Mouse (Mus musculus) liver, embryonic 16.5 days (tissue): ENCODE results near the gene Cdk12. TPM values are rescaled to one million over a fixed set of nuclear protein-coding genes. Genes with fewer than 3 reads are reported as not detected.
A peak's percentile ranks its signal among the peaks of the same experiment; 100 is the strongest.

Experiments used
- ATAC-seq: fragments of 200-750 bp; cut with Nextera tagmentation; 2 replicates; pipeline ENCODE4 v1.8.0; 2017; ENCODE audit warnings: low read depth, mild to moderate bottlenecking, moderate number of reproducible peaks, moderate library complexity
- H3K27ac ChIP-seq: fragments of 300-500 bp; sonication (generic); 2 replicates; pipeline ENCODE4 v1.5.1; 2014; ENCODE audit warnings: mild to moderate bottlenecking, low read length
- H3K27me3 ChIP-seq: fragments of 300-500 bp; sonication (generic); 2 replicates; pipeline ENCODE4 v1.6.1; 2014; ENCODE audit warnings: low read depth, low read length, mixed read lengths; ENCODE audit not compliant: control insufficient read depth, insufficient read depth
- H3K36me3 ChIP-seq: fragments of 300-500 bp; sonication (generic); 2 replicates; pipeline ENCODE4 v1.6.1; 2014; ENCODE audit warnings: mild to moderate bottlenecking; ENCODE audit not compliant: control insufficient read depth, insufficient read depth
- H3K4me1 ChIP-seq: fragments of 300-500 bp; sonication (generic); 2 replicates; pipeline ENCODE4 v1.6.1; 2014; ENCODE audit warnings: low read depth, low read length, mixed read lengths; ENCODE audit not compliant: control insufficient read depth
- H3K4me2 ChIP-seq: fragments of 300-500 bp; sonication (generic); 2 replicates; pipeline ENCODE4 v1.6.1; 2014; ENCODE audit warnings: low read depth, low read length, mixed read lengths
- H3K4me3 ChIP-seq: fragments of 300-500 bp; sonication (generic); 2 replicates; pipeline ENCODE4 v1.5.1; 2014; ENCODE audit warnings: low read depth, mild to moderate bottlenecking, low read length
- H3K9ac ChIP-seq: fragments of 300-500 bp; sonication (generic); 2 replicates; pipeline ENCODE4 v1.6.1; 2014; ENCODE audit warnings: low read depth, low read length
- H3K9me3 ChIP-seq: fragments of 300-500 bp; sonication (generic); replicated peaks from 2 replicates; pipeline ENCODE4 v1.6.1; 2016; ENCODE audit warnings: low read length; ENCODE audit not compliant: control insufficient read depth
- WGBS: fragments of 180-500 bp; shearing (Covaris S2); extraction: QIAGEN DNeasy Blood & Tissue Kit; methylation state at CpG from one replicate; pipeline ENCODE4 v1.1.7; 2014; ENCODE audit not compliant: insufficient replicate concordance; 5-methylcytosine and 5-hydroxymethylcytosine counted together
- polyA plus RNA-seq: library from polyadenylated mRNA; unstranded; fragments of >200 nt; fragmentation: Nextera tagmentation; extraction: Ambion mirVana; gene quantifications from 2 replicates; pipeline ENCODE4 v1.2.1, GENCODE M21; 2015

Gene Cdk12
- polyA plus RNA-seq, 1 experiment from 2014 or later, result 5.7 TPM

DNA sequence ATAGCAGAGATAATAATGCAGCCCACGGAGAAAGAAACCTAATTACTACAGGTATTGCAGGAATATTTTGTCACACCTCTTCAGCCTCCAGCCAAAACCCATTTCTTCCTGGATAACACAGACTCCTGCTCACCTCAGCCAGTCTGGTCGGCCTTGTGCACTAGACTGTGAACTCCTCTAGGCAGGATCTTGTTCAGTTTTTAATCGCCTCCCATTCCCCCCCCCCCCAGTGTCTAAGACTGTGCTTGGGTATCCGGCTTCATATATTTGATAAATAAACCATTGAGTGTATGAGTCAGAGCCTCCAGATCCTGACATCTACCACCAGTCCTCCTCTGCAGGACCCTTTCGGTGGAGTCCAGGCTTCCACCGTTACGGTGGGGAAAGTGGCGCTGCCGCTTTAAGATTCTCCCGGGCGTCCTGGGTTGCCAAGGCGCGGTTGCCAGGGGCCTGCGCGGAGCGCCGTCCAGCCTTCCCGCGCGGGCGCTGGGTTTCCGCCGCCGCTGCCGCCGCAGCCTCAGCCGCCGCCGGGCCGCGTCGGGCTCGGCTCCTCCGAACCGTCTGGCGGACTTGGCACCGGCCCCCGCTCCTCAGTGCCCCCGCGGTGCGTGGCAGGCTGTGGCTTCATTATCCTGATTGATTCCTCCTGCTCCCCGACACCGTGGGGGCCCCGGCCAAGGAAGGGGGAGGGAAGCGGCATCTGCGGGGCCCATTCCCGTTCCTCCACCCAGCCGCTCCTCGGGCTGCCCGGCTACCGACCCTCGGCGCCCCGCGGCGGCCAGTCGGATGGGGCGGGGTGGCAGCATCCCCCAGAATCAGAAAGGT lies 91.5 kb downstream of the Cdk12 start:
- no peak overlapping the region for H3K27ac ChIP-seq
- no peak for ATAC-seq
- WGBS, result 1% methylated on average over 56 of the region's 58 CpGs
- H3K4me1 ChIP-seq, result no peaks in the 10 kb centered on the region; the same call in 1 of the 2 replicates
- H3K4me3 ChIP-seq, result peak overlapping the region; percentile 59
- H3K27me3 ChIP-seq, result peaks cover 44% of the 10 kb centered on the region
- peak overlapping the region; percentile 38 for H3K9ac ChIP-seq
- no peaks in the 10 kb centered on the region for H3K9me3 ChIP-seq
- H3K4me2 ChIP-seq, result peak overlapping the region; percentile 56
- H3K36me3 ChIP-seq, result no peaks in the 10 kb centered on the region

DNA sequence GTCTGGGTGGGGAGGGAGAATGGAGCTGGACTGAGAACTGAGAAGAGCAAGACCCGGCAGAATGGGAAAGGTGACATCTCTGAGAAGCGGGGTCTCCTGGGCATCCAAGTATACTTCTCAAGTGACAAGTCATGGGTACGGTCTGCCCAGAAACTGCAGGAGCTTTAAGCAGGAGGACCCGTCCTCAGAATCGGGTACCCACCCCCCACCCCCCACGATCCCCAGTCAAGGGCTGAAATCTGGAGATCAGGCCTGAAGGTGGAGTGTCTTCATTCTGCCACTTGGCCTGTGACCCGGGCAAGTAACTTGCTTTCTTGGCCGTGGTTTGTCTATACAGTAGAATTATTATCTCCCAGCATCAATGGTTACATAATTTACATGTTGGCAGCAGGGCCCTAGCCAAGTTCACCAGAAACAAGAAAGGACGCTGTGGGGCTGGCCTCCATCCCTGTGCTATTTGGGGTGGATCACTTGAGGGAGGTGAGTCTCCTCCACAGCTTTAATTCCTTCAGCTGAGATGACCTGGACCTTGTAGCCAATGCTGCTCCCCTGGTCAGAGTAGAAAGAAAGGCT lies 92.2 kb downstream of the Cdk12 start:
- ATAC-seq, result no peak
- H3K4me1 ChIP-seq, result no peaks in the 10 kb centered on the region; the same call in 1 of the 2 replicates
- H3K9ac ChIP-seq, result peak overlapping the region; percentile 38
- H3K4me3 ChIP-seq, result peak overlapping the region; percentile 59
- H3K4me2 ChIP-seq, result peak overlapping the region; percentile 56
- H3K9me3 ChIP-seq, result no peaks in the 10 kb centered on the region
- 8% methylated on average over 9 of the region's 9 CpGs for WGBS
- H3K27me3 ChIP-seq, result peaks cover 44% of the 10 kb centered on the region
- H3K27ac ChIP-seq, result no peak overlapping the region
- H3K36me3 ChIP-seq, result no peaks in the 10 kb centered on the region

DNA sequence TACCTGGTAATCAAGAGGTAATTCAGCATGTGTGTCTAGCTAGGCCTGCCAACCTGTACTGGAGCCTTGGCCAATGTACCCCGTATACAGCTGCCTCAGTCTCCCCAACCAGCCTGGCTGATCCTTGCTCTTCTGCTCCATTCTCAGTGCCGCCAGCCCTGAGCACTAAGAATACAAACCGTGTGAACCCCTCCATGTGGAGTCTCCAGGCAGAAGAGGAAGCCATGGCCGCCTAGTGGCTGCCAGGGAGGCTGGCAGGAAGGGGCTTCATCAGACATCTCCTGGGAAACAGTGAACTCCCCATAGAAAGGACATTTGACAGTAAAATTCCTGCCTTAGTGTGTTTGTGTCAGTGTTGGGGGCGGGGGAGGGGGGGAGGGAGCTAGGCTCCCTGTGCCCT lies 93.4 kb downstream of the Cdk12 start:
- no peak for ATAC-seq
- no peaks in the 10 kb centered on the region for H3K9me3 ChIP-seq
- H3K9ac ChIP-seq, result no peak overlapping the region
- no peaks in the 10 kb centered on the region for H3K36me3 ChIP-seq
- no peaks in the 10 kb centered on the region; the same call in 1 of the 2 replicates for H3K4me1 ChIP-seq
- peak overlapping the region; percentile 84 for H3K27ac ChIP-seq
- H3K4me3 ChIP-seq, result no peak overlapping the region
- no peak overlapping the region for H3K4me2 ChIP-seq
- peaks cover 42% of the 10 kb centered on the region for H3K27me3 ChIP-seq
- WGBS, result 7% methylated on average over 5 of the region's 5 CpGs

DNA sequence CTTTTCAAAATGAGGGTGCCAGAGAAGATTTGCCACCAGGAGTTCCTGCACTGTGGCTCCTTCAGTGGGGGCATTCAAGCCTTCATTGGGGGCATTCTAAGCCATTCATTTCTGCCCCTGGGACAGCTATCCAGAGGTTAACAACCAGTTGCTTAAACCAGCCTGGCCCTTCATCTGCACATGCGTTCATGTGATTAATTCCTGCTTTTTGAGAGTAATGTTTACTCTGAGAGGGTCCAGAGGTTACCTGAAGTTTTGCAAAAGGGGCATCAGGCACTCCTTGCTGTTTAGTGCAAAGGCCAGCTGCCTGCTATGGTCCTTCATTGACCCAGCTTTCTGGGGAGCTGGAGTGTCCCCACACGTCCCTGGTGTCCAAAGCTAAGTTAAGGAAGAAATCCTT lies 94.1 kb downstream of the Cdk12 start:
- peak; percentile 60 for ATAC-seq
- H3K4me1 ChIP-seq, result no peaks in the 10 kb centered on the region; the same call in 1 of the 2 replicates
- H3K27me3 ChIP-seq, result peaks cover 42% of the 10 kb centered on the region
- H3K27ac ChIP-seq, result peak overlapping the region; percentile 84
- no peaks in the 10 kb centered on the region for H3K9me3 ChIP-seq
- 38% methylated on average over 2 of the region's 2 CpGs for WGBS
- no peaks in the 10 kb centered on the region for H3K36me3 ChIP-seq
- no peak overlapping the region for H3K4me3 ChIP-seq
- H3K4me2 ChIP-seq, result no peak overlapping the region
- no peak overlapping the region for H3K9ac ChIP-seq

DNA sequence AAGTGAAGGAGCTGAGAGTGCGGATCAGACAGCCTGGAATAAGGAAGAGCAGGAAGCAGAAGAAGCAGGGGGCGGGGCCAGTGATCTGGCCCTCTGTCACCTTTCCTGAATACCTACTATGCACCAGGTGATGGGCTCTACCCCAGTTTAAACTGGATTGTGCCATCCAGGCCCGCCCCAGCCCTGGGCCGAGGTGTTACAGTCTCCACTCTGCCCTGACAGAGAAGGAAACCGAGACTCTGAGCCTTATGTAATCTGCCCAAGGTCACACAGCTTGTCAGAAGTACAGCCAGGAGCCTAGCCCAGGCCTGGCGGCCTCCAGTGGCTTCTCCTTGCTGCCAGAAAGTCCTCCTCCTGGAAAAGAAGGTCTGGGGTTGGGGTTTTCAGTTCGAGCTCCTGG lies 94.9 kb downstream of the Cdk12 start:
- H3K9ac ChIP-seq, result 0 out of 2 replicates have a peak overlapping the region, but pooled peaks have one; percentile 28
- 19% methylated on average over 7 of the region's 7 CpGs for WGBS
- H3K27ac ChIP-seq, result peak overlapping the region; percentile 76
- no peaks in the 10 kb centered on the region for H3K36me3 ChIP-seq
- no peaks in the 10 kb centered on the region; the same call in 1 of the 2 replicates for H3K4me1 ChIP-seq
- peak; percentile 30 for ATAC-seq
- H3K4me2 ChIP-seq, result no peak overlapping the region
- H3K27me3 ChIP-seq, result peaks cover 42% of the 10 kb centered on the region
- H3K9me3 ChIP-seq, result no peaks in the 10 kb centered on the region
- H3K4me3 ChIP-seq, result no peak overlapping the region

DNA sequence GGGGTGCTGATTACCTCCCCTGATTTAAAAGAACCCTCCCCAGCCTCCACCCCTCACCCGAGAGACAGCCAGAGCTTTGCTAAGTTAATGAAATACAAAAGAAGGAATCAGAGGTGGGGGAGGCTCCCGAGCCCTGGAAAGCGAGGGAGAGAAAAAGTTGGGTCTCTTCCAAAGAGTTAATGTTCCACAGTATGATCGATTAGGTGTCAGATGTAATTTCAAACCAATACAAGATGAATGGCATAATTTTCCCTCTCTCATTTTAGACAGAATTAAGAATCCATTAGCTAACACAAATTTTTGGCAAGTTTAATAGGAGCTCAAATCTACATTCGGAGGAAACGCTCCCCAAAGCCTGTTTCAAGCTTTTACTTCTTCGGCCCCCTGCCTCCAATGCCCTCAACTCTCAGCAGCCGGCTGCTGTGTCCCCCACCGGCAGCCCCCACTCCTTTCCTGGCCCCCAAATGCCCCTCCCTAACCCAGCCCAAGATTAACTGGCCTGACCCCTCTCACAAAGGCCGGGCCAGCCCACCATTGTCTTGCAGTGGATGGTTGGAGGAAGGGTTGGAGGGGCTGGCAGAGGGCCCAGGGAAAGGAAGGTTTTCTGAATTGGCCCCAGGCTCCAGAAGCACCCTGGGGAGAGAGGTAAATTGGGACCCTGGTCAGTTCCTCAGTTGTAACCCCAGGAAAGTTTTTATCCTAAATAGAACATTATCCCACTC lies 95.8 kb downstream of the Cdk12 start:
- no peak overlapping the region for H3K4me2 ChIP-seq
- 18% methylated on average over 10 of the region's 10 CpGs for WGBS
- no peaks in the 10 kb centered on the region for H3K9me3 ChIP-seq
- H3K36me3 ChIP-seq, result no peaks in the 10 kb centered on the region
- peaks cover 36% of the 10 kb centered on the region for H3K27me3 ChIP-seq
- no peak overlapping the region for H3K9ac ChIP-seq
- no peaks in the 10 kb centered on the region; the same call in 1 of the 2 replicates for H3K4me1 ChIP-seq
- peak; percentile 49 for ATAC-seq
- no peak overlapping the region for H3K4me3 ChIP-seq
- peak overlapping the region; percentile 76 for H3K27ac ChIP-seq

DNA sequence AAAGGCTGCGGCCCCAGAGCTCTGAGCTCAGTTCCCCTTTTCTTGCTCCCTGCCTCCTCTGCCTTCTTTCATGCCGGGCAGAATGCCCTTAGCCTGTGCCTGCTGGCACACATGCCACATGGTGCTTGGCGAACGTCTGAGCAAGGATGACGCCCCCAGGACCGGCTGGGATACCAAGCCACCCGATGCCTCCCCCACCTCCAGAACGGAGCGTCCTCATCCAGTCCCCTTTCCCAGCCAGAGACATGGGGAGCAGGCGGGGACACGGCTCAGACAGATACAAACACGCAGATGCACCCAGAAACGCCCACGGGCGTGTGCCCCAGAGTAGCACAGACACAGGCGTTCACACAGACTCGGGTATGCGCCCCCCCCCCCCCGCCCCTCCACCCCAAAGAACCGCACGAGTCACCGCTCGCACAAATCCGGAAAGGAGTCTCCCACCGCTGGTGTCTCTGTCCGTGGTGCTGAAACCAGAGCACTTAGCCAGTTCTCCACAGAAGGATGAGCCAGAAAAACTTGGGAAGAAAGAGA lies 111.0 kb downstream of the Cdk12 start:
- Histone ChIP-seq H3K27me3 (peaks cover 55% of the 10 kb centered on the region), H3K9me3 (no peaks in the 10 kb centered on the region), H3K4me3 (no peak overlapping the region), H3K36me3 (no peaks in the 10 kb centered on the region), H3K4me2 (no peak overlapping the region), H3K27ac (no peak overlapping the region), H3K9ac (no peak overlapping the region), H3K4me1 (no peaks in the 10 kb centered on the region)
- ATAC-seq, result no peak
- WGBS, result 1% methylated on average over 26 of the region's 26 CpGs

DNA sequence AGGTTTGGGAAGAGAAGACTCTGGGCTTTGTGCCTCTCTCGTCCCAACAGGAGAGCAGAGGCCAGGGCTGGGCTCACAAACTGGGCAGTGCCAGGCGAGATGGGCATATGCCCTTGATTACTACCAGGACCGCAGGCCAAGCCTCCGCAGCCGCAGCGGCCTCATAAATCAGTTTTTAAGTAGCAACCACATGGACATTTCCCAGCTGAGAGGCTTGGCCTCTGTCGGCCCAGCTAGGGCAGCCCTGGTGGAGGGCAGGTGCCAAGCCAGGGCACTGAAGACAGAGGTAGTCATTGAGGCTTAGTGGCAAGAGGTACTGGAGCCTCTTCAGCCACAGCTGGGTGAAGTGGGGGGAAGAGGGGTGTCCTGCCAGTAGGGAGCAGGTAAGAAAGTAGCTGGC lies 114.6 kb downstream of the Cdk12 start:
- Histone ChIP-seq H3K4me1 (no peaks in the 10 kb centered on the region), H3K4me2 (no peak overlapping the region), H3K9ac (no peak overlapping the region), H3K27me3 (peaks cover 84% of the 10 kb centered on the region), H3K9me3 (no peaks in the 10 kb centered on the region), H3K36me3 (no peaks in the 10 kb centered on the region), H3K4me3 (no peak overlapping the region), H3K27ac (no peak overlapping the region)
- ATAC-seq, result no peak
- WGBS, result 5% methylated on average over 7 of the region's 7 CpGs
